Mouse (Mus musculus): ENCODE measurements around the gene Adamts16. TPM values are rescaled to one million over a fixed set of nuclear protein-coding genes. Genes with fewer than 3 reads are reported as not detected.
"Not testable (repeated sequence)": the region's sequence is repeated elsewhere in the genome, so short reads cannot be mapped to it uniquely, and the experiment has no call there.

Gene Adamts16
- polyA plus RNA-seq, 1 experiment from 2014 or later = 2.3 TPM

- no peak overlapping the region for H3K9ac ChIP-seq (ENCODE audit: low read length)
- no peaks in the 10 kb centered on the region for H3K4me1 ChIP-seq (ENCODE audit: control insufficient read depth, insufficient read depth, low read length)
- no peaks in the 10 kb centered on the region for H3K27me3 ChIP-seq (ENCODE audit: control insufficient read depth, insufficient read depth, low read length)
- no peaks in the 10 kb centered on the region for H3K9me3 ChIP-seq (ENCODE audit: control insufficient read depth, low read length)
- no peak overlapping the region for H3K4me3 ChIP-seq (ENCODE audit: low read depth, low read length)
- no peak overlapping the region for H3K27ac ChIP-seq (ENCODE audit: low read depth, low read length)
- H3K36me3 ChIP-seq (ENCODE audit: control insufficient read depth, insufficient read depth, low read length) = no peaks in the 10 kb centered on the region
- ATAC-seq (ENCODE audit: insufficient read depth, low FRiP score, low TSS enrichment) = no peak
- DNase-seq (ENCODE audit: low spot score) = no peak
- H3K4me2 ChIP-seq (ENCODE audit: low read depth) = no peak overlapping the region
Measured at GRCm38 (mm10) chr13:70874741-70875140, 33.1 kb upstream of the Adamts16 start.

- not testable (repeated sequence) for ATAC-seq (ENCODE audit: insufficient read depth, low FRiP score, low TSS enrichment); H3K36me3 ChIP-seq (ENCODE audit: control insufficient read depth, insufficient read depth, low read length); H3K4me1 ChIP-seq (ENCODE audit: control insufficient read depth, insufficient read depth, low read length); DNase-seq (ENCODE audit: low spot score); H3K9me3 ChIP-seq (ENCODE audit: control insufficient read depth, low read length); H3K4me3 ChIP-seq (ENCODE audit: low read depth, low read length); H3K9ac ChIP-seq (ENCODE audit: low read length); H3K27ac ChIP-seq (ENCODE audit: low read depth, low read length); H3K4me2 ChIP-seq (ENCODE audit: low read depth); H3K27me3 ChIP-seq (ENCODE audit: control insufficient read depth, insufficient read depth, low read length)
- 78% methylated on average over 13 of the region's 13 CpGs for WGBS
Measured at GRCm38 (mm10) chr13:70873851-70874250, 32.2 kb upstream of the Adamts16 start.

- ATAC-seq (ENCODE audit: insufficient read depth, low FRiP score, low TSS enrichment) (no peak), DNase-seq (ENCODE audit: low spot score) (no peak)
- H3K27ac ChIP-seq (ENCODE audit: low read depth, low read length) = no peak overlapping the region
- no peaks in the 10 kb centered on the region for H3K4me1 ChIP-seq (ENCODE audit: control insufficient read depth, insufficient read depth, low read length)
- no peaks in the 10 kb centered on the region for H3K36me3 ChIP-seq (ENCODE audit: control insufficient read depth, insufficient read depth, low read length)
- H3K9me3 ChIP-seq (ENCODE audit: control insufficient read depth, low read length) = no peaks in the 10 kb centered on the region
- 78% methylated on average over 3 of the region's 3 CpGs for WGBS
- no peak overlapping the region for H3K9ac ChIP-seq (ENCODE audit: low read length)
- no peak overlapping the region for H3K4me2 ChIP-seq (ENCODE audit: low read depth)
- no peak overlapping the region for H3K4me3 ChIP-seq (ENCODE audit: low read depth, low read length)
- H3K27me3 ChIP-seq (ENCODE audit: control insufficient read depth, insufficient read depth, low read length) = no peaks in the 10 kb centered on the region
Measured at GRCm38 (mm10) chr13:70871049-70871448, 29.4 kb upstream of the Adamts16 start.

DNA sequence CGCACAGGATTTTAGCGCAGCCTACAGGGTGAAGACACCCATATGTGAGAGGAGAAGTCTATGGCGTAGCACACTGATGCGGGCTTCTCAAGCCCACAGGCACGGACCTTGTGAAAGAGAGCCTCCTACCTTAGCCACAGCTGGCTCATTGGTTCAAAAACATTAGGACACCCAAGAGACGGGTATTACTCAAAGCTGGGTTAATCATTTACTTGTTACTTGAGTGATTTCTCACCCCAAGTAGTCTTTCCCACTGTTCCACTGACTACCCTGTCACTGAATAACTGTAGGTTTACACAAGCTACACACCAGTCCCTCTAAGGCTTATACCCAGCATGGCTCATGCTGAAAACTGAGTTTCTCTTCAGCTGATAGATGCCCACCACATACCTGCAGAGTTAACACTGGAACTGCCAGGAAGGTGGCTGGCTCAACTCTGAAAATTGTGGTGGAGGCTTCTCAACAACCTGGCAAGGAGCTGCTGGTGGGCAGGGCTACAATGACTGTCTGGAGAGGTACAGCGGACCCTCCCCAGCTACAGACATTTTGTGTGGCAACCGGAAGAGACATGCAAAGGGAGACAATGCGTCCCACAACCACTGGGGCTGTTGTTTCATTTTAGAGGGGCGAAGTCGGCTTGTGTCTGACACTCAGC lies 25.5 kb upstream of the Adamts16 start:
- Histone ChIP-seq H3K9ac (ENCODE audit: low read length) (no peak overlapping the region), H3K9me3 (ENCODE audit: control insufficient read depth, low read length) (no peaks in the 10 kb centered on the region), H3K27me3 (ENCODE audit: control insufficient read depth, insufficient read depth, low read length) (no peaks in the 10 kb centered on the region), H3K36me3 (ENCODE audit: control insufficient read depth, insufficient read depth, low read length) (no peaks in the 10 kb centered on the region), H3K4me2 (ENCODE audit: low read depth) (no peak overlapping the region), H3K4me1 (ENCODE audit: control insufficient read depth, insufficient read depth, low read length) (no peaks in the 10 kb centered on the region), H3K4me3 (ENCODE audit: low read depth, low read length) (no peak overlapping the region), H3K27ac (ENCODE audit: low read depth, low read length) (no peak overlapping the region)
- ATAC-seq (ENCODE audit: insufficient read depth, low FRiP score, low TSS enrichment) (no peak), DNase-seq (ENCODE audit: low spot score) (no peak)
- 84% methylated on average over 11 of the region's 11 CpGs for WGBS

GRCm38 (mm10) chr13:70865867-70866266 lies 24.3 kb upstream of the Adamts16 start:
- no peaks in the 10 kb centered on the region for H3K36me3 ChIP-seq (ENCODE audit: control insufficient read depth, insufficient read depth, low read length)
- no peak for ATAC-seq (ENCODE audit: insufficient read depth, low FRiP score, low TSS enrichment)
- no peaks in the 10 kb centered on the region for H3K27me3 ChIP-seq (ENCODE audit: control insufficient read depth, insufficient read depth, low read length)
- no peak for DNase-seq (ENCODE audit: low spot score)
- H3K4me3 ChIP-seq (ENCODE audit: low read depth, low read length) = no peak overlapping the region
- no peak overlapping the region for H3K27ac ChIP-seq (ENCODE audit: low read depth, low read length)
- no peaks in the 10 kb centered on the region for H3K4me1 ChIP-seq (ENCODE audit: control insufficient read depth, insufficient read depth, low read length)
- H3K4me2 ChIP-seq (ENCODE audit: low read depth) = no peak overlapping the region
- H3K9me3 ChIP-seq (ENCODE audit: control insufficient read depth, low read length) = no peaks in the 10 kb centered on the region
- no peak overlapping the region for H3K9ac ChIP-seq (ENCODE audit: low read length)
- 91% methylated on average over 5 of the region's 5 CpGs for WGBS

GRCm38 (mm10) chr13:70862162-70862908 lies 20.7 kb upstream of the Adamts16 start:
- no peaks in the 10 kb centered on the region for H3K4me1 ChIP-seq (ENCODE audit: control insufficient read depth, insufficient read depth, low read length)
- H3K27ac ChIP-seq (ENCODE audit: low read depth, low read length) = no peak overlapping the region
- no peak overlapping the region for H3K4me3 ChIP-seq (ENCODE audit: low read depth, low read length)
- H3K4me2 ChIP-seq (ENCODE audit: low read depth) = no peak overlapping the region
- WGBS = 55% methylated on average over 8 of the region's 8 CpGs
- H3K27me3 ChIP-seq (ENCODE audit: control insufficient read depth, insufficient read depth, low read length) = no peaks in the 10 kb centered on the region
- H3K36me3 ChIP-seq (ENCODE audit: control insufficient read depth, insufficient read depth, low read length) = no peaks in the 10 kb centered on the region
- H3K9ac ChIP-seq (ENCODE audit: low read length) = no peak overlapping the region
- no peak for ATAC-seq (ENCODE audit: insufficient read depth, low FRiP score, low TSS enrichment)
- no peaks in the 10 kb centered on the region for H3K9me3 ChIP-seq (ENCODE audit: control insufficient read depth, low read length)
- no peak for DNase-seq (ENCODE audit: low spot score)

DNA sequence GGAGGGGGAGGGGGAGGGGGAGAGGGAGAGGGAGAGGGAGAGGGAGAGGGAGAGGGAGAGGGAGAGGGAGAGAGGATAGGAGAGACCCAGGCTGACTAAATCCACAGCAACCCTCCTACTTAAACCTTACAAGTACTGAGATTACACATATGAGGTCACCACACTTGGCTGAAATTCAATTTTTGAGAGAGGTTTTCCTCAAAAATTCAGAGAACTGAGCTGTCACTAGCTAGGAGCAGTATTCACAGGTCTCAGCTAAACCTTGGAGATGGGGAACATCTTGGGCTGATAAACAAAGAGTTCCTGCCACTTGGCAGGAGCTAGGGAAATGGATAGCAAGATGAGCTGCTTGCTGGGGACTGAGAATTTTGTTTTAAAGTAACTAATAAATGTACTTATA lies 12.0 kb upstream of the Adamts16 start:
- Histone ChIP-seq H3K27ac (ENCODE audit: low read depth, low read length) (no peak overlapping the region), H3K36me3 (ENCODE audit: control insufficient read depth, insufficient read depth, low read length) (no peaks in the 10 kb centered on the region), H3K4me2 (ENCODE audit: low read depth) (no peak overlapping the region), H3K4me3 (ENCODE audit: low read depth, low read length) (no peak overlapping the region), H3K27me3 (ENCODE audit: control insufficient read depth, insufficient read depth, low read length) (no peaks in the 10 kb centered on the region), H3K9me3 (ENCODE audit: control insufficient read depth, low read length) (no peaks in the 10 kb centered on the region), H3K9ac (ENCODE audit: low read length) (no peak overlapping the region), H3K4me1 (ENCODE audit: control insufficient read depth, insufficient read depth, low read length) (no peaks in the 10 kb centered on the region)
- DNase-seq (ENCODE audit: low spot score) (no peak), ATAC-seq (ENCODE audit: insufficient read depth, low FRiP score, low TSS enrichment) (no peak)

DNA sequence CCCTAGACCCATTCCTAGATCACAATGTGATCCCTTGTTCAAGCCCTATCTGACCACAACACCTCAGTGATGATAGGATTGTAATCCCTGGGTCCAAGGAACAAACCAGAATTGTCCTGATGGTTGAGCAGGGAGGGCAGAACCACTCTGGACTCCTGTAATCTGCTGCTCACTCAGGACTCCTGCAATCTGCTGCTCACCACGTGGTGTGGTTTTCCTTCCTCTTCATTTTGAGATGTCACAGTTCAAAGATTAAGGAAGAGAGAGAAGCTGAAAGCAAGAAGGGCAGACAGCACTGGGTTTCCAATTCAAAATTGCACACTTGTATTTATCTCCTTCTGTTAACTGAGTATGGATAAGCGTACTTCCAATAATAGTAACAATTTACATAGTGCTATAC lies 5.3 kb upstream of the Adamts16 start:
- H3K9me3 ChIP-seq (ENCODE audit: control insufficient read depth, low read length) = no peaks in the 10 kb centered on the region
- 67% methylated on average over 2 of the region's 2 CpGs for WGBS
- H3K4me1 ChIP-seq (ENCODE audit: control insufficient read depth, insufficient read depth, low read length) = 0 out of 2 replicates have a peak, but pooled peaks cover 2% of the 10 kb centered on the region
- H3K9ac ChIP-seq (ENCODE audit: low read length) = no peak overlapping the region
- peaks cover 6% of the 10 kb centered on the region for H3K27me3 ChIP-seq (ENCODE audit: control insufficient read depth, insufficient read depth, low read length)
- H3K4me2 ChIP-seq (ENCODE audit: low read depth) = no peak overlapping the region
- no peak overlapping the region for H3K27ac ChIP-seq (ENCODE audit: low read depth, low read length)
- no peaks in the 10 kb centered on the region for H3K36me3 ChIP-seq (ENCODE audit: control insufficient read depth, insufficient read depth, low read length)
- ATAC-seq (ENCODE audit: insufficient read depth, low FRiP score, low TSS enrichment) (no peak), DNase-seq (ENCODE audit: low spot score) (no peak)
- H3K4me3 ChIP-seq (ENCODE audit: low read depth, low read length) = no peak overlapping the region

- H3K36me3 ChIP-seq (ENCODE audit: control insufficient read depth, insufficient read depth, low read length) = no peaks in the 10 kb centered on the region
- peaks cover 20% of the 10 kb centered on the region for H3K27me3 ChIP-seq (ENCODE audit: control insufficient read depth, insufficient read depth, low read length)
- H3K4me2 ChIP-seq (ENCODE audit: low read depth) = no peak overlapping the region
- ATAC-seq (ENCODE audit: insufficient read depth, low FRiP score, low TSS enrichment) (no peak), DNase-seq (ENCODE audit: low spot score) (no peak)
- H3K27ac ChIP-seq (ENCODE audit: low read depth, low read length) = no peak overlapping the region
- 0 out of 2 replicates have a peak, but pooled peaks cover 2% of the 10 kb centered on the region for H3K4me1 ChIP-seq (ENCODE audit: control insufficient read depth, insufficient read depth, low read length)
- WGBS = 79% methylated on average over 7 of the region's 7 CpGs
- H3K4me3 ChIP-seq (ENCODE audit: low read depth, low read length) = no peak overlapping the region
- no peaks in the 10 kb centered on the region for H3K9me3 ChIP-seq (ENCODE audit: control insufficient read depth, low read length)
- H3K9ac ChIP-seq (ENCODE audit: low read length) = no peak overlapping the region
Measured at GRCm38 (mm10) chr13:70845526-70845925, 3.9 kb upstream of the Adamts16 start.
